Mouse (Mus musculus) spleen, postnatal 36 days (tissue): ENCODE measurements around the gene Bckdk.
"Not testable (repeated sequence)": the region's sequence is repeated elsewhere in the genome, so short reads cannot be mapped to it uniquely, and the experiment has no call there.

Source experiments
- DNase-seq, 2 experiments: peaks; one replicate each; pipeline ENCODE4 v3.0.0; 2022; ENCODE audit warnings: low spot score in 2 of 2, mixed read lengths in 1 of 2

Bckdk gene

DNA sequence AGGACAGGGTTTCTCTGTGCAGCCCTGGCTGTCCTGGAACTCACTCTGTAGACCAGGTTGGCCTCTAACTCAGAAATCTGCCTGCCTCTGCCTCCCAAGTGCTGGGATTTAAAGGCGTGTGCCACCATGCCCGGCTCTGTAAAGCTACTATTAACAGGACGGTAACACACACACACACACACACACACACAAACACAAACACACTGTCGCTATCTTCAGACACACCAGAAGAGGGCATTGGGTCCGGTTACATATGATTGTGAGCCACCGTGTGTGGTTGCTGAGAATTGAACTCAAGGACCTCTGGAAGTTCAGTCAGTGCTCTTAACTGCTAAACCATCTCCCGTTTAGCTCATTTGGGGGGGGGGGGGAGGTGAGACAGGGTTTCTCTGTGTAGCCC is 8.0 kb upstream of the Bckdk start:
- not testable (repeated sequence) for DNase-seq

DNA sequence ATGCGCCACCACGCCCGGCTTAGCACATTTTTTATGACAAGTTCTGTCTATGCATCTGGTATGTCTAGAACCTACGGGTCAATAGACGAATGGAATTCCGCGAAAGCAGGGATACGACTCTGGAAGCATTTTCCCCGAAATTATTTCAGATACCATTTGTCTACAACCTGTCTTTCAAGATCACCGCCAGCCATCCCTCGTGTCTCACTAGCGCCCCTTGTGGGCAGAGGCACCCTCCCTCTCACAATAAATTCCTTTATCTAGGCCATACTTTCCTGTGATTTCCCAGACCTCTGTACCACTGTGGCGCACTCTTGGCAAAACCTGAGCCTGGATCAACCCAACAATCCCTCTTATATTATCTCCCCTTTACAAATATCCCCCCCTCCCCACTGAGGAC is 7.5 kb upstream of the Bckdk start:
- DNase-seq, result peak; percentile 47 to 71

DNA sequence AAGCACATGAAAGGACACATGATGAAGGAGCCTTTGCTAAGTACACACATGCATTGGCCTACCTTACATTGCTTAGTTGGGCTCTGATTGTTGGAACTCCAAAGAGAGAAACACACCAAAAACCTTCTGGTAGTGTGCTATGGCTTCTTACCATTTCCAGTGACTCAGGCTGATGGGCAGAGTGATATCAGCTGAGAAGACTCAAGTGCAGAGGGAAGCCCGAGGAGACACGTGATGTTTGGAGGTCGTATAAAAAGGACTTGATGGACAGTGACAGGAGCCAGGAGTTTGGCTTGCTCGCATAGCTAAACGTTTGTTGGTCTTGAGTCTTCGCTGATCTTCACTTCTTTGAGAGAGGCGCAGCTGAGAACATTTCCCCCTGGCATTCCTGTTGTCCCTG is 6.3 kb upstream of the Bckdk start:
- DNase-seq, result no peak

DNA sequence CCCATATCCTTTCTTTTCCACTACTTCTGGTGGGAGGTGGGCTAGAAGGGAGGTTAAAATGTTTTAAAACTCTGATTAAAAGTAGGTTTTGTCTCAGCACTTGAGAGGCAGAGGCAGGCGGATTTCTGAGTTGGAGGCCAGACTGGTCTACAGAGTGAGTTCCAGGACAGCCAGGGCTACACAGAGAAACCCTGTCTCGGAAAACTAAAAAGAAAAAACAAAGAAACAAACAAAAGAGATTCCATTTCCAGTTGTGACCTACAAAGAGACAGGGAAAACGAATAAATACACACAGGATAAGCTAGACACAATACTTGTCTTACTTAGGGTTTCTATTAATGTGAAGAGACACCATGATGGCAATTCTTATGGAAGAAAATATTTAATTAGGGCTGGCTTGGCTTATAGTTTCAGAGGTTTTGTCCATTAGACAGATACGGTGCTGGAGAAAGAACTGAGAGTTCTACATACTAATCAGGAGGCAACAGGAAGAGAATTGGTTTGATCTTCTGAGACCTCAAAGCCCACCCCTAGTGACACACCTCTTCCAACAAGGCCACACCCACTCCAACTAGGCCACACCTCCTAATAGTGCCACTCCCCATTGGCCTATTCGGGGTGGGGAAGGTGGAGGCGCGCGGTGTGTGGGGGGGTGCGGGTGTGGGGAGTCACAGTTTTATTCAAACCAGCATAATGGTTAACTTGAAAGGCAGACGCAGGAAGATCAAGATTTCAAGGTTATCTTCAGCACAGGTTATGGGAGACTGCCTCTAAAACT is 5.5 kb upstream of the Bckdk start:
- peak; percentile 30 to 32 for DNase-seq

DNA sequence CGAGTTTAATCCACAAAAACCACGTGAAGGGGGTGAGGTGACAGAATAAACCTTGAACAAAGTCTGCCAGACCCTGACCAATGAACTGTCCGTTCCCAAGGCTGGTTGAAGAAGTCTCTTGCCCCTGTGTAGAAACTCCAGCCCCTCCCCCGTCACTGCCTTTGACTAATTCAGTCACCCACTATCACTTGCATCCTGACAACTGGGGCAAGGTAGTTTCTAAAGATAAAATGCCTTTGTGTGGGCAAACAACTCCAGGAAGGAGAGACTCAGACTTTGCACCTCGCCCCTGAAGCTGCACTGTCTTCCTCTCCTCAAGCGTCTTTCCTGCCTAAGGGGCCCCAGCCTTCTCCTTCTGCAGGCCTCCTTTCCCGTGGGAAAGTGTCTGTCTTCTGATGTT is 3.9 kb upstream of the Bckdk start:
- DNase-seq, result no peak

DNA sequence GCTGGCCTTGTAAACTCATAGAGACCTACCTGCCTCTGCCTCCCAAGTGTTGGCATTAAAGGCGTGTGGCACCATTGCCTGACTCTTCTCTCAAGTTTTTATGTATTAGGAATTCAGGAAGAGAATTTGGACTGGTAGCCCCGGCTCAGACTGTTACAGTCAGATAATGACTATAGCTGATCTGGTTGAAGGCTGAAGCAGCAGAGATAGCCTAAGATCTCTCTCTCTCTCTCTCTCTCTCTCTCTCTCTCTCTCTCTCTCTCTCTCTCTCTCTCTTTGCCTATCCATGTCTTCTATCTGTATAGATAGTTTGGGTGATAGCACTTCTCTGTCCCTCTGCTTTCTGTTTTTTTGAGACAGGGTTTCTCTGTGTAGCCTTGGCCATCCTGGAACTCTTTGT is 2.1 kb upstream of the Bckdk start:
- no peak for DNase-seq

DNA sequence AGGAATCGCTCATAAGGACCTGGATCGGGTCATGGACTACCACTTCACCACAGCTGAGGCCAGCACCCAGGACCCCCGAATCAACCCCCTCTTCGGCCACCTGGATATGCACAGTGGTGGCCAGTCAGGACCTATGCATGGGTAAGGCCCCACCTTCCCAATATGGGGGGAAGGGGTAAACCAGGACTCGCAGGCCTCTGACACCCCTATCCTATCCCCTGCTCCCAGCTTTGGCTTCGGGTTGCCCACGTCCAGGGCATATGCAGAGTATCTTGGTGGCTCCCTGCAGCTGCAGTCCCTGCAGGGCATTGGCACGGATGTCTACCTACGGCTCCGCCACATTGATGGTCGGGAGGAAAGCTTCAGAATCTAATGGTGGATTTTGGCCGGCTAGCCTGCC is 4.1 kb downstream of the Bckdk start:
- DNase-seq, result no peak

DNA sequence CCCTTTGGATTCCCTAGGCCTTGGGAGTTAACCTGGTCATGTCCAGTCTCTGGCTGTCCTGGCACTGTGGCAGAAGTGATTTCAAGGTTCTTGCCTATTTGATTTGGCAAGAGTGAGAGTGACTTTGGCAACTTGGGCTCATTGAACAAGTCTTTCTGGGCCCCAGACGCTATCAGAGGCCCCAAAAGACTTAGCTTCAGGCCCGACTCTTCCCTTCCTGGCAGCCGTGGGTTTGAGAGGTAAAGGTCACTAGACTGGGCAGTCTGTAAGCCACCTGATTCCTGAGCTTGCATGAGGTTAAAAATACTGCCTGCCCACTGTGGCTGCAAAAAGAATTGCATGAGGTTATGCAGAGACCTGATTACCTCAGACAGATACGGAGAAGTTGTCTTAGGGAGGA is 4.8 kb downstream of the Bckdk start:
- no peak for DNase-seq

DNA sequence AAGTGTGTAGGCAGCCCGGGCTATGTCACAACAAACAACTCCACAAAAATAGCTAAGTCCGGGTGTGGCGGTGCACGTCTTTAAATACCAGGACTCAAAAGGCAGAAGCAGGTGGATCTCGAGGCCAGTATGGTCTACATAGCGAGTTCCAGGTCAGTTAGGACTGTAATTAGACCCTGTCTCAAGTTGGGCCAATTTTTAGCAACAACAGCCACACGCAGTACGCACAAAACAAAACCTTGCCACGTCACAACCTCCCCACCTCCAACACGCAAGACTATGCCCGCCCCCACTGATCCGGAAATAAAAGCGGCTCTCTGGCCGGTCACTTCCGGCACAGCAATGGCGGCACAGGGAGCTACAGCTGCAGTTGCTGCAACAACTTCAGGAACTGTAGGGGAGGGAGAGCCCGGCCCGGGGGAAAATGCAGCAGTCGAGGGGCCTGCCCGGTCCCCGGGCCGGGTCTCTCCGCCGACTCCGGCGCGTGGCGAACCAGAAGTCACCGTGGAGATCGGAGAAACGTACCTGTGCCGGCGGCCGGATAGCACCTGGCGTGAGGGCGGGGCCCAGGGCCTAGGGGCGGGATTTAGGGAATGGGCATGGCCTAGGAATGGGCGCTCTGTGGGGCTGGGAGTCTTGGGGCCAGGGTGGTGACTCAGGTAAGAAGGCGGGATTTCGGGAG is 8.4 kb downstream of the Bckdk start, which contains the start of gene Kat8:
TSS of gene Kat8 (plus strand) at position 327 of the 682 bp plus-strand sequence.
- peak; percentile 82 to 85 for DNase-seq

DNA sequence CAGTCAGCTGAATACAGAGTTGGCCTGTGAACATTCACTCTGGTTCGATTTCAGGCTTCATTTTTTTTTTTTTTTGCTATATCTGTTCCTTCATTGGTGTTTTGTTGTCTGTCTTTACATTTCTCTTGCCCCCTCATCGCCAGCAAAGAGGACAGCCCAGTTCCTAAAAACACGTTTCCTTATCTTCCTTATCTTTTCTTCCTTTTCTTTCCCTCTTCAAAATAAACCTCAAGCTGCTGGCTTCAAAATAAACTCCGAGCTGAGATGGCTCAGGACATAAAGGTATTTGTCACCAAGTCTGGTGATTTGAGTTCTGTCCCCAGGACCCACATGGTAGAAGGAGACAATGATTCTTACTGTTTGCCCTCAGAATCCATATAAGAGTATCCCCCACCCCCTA is 9.1 kb downstream of the Bckdk start:
- DNase-seq, result no peak

DNA sequence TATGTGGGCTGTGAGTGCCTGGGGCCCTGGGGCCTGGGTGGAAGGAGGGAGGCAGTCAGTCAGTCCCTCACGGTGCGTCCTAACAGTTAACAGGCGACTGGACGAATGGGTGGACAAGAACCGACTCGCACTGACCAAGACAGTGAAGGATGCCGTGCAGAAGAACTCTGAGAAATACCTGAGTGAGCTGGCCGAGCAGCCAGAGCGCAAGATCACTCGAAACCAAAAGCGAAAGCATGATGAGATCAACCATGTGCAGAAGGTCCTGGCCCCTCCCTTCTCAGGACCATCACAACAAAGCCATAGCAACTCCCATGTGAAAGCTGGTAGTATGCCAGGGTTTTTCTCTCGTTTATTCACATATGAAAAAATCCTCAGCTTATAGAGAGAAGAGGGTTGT is 11.4 kb downstream of the Bckdk start:
- no peak for DNase-seq

DNA sequence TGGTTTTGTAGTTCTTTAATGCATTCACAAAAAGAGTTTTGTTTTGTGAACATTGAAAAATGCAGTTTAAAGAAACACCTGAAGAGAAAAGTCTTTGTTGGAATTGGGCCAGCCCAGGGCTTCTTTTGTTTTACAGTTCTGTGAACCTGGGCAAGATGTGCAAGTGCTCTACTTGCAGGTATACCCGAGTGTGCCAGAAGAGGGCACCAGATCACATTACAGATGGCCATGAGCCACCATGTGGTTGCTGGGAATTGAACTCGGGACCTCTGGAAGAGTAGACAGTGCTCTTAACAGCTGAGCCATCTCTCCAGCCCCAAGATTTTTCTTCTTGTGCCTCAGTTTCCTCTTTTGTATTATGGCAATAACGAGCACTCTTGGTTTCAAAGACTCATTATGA is 14.3 kb downstream of the Bckdk start:
- DNase-seq, result peak; percentile 52 to 59

DNA sequence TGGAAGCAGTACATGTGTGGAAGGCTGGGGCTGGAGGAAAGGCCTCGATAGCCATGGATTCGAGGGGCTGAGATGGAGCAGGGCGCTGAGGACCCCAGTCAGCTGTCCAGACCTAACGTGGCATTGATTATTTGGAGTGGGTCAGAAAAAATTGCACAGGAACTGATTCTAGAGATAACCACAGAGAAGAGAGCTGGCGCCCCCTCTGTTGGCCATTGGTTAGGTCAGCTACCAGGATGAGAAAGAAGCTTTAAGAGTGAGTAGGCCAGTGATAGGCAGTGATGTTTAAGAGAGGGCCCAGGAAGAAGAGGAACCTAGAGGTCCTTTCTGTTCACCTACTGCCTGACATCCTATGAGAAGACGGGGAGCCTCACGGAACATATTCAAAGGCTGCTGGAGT is 15.4 kb downstream of the Bckdk start:
- no peak for DNase-seq

DNA sequence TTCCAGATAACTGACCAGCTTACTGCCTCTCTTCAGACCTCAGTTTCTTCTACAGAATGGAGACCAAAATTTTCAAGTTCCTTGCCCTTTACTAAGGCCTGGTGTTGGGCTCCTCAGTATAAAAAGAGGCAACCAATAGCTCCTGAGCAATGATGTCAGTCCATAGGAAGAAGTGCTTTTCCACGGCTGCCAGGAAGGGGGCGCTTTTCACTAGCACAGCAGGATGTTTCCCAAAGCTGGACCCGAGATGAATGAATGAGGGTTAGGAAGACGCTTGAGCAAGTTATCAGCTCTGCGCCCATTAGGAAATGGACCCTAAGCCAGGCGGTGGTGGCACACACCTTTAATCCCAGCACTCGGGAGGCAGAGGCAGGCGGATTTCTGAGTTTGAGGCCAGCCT is 17.6 kb downstream of the Bckdk start:
- DNase-seq, result peak in 1 of 2 experiments; percentile 33

DNA sequence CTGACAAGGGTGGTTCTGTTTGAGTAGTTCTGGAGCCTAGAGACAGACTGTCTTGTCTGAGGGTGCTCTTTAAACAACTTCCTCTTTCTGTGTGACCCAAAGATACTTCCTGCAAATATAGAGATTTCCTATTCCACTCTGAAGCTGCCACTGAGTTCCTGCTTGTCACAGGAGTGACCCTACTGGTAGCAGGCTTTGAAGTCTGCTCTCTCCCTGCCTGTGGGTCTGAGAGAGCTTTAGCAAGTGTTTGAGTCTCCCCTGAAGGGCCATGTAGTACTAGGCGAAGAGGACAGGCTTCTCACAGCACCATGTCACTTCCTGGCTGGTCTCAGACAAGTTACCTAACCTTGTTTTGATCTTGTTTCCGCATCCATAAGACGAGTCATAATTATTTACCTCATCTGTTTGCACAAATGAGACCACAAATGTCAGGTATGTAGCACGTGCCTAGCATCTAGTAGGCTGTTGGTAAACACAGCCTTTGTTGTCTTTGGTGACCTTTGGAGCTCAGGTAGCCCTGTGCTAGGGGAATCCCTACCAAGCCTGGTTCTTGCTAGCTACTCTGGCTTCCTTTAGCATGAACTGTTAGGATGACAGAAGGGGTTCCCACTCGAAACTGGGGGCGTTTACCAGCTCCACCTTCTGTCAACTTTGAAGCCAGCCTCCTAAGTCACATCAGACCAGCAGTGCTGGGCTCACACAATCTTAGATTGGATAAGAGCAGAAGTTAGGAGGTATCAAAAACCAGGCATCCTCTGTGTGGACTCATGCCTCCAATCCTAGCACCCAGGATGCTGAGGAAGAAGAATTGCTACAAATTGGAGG is 18.8 kb downstream of the Bckdk start:
- DNase-seq, result peak; percentile 51 to 61

DNA sequence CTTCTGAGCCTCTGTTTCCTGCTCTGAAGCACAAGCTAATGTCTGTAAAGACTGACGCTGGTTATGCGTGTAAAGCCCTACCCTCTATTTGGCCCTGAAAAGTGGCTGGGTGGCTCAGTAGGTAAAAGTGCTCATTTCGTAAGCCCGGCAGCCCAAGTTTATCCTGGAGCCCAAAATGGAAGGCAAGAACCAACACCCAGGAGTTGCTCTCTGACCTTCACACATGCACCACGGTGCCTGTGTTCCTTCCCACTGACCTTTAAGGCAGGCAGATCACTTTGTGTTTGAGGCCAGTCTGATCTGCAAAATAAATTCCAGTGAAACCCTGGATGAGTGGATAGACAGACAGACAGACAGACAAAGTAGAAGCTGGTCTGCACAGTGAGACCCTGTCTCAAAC is 19.8 kb downstream of the Bckdk start:
- no peak for DNase-seq

DNA sequence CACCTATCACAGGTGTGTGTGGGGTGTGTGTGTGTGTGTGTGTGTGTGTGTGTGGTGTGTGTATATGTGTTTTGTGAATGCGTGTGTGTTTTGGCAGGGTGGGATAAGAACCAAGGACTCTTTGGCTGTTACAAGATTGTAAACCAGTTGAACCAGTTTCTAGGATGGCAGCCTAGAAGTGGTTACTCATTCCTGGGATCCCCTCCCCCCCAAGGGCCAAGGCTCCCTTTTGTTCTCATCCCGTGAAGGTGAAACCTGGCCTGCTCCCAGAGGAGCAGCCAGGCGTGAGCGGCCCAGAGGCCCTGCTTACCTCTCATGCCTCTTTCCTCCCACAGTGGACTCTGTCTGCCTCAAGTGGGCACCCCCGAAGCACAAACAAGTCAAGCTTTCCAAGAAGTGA is 21.4 kb downstream of the Bckdk start:
- no peak for DNase-seq

DNA sequence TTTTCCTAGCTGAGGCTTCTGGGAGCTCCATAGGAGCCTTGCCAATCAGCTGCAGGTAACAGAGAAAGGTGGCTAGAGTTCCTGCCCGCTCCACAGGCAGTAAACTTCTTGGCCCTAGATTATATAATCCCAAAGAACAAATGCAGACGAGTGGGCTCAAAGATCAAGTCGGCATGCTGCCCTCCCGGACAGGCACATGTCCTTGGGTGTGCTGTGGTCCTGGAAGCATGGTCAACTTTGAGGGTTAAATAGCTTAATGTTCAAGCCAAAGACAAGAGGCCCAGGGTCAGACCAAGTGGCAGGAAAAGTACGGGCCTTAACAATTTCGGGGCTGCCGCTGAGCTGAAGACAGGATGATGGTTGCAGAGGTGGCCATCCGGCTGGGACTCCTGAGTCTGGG is 22.2 kb downstream of the Bckdk start:
- no peak for DNase-seq

DNA sequence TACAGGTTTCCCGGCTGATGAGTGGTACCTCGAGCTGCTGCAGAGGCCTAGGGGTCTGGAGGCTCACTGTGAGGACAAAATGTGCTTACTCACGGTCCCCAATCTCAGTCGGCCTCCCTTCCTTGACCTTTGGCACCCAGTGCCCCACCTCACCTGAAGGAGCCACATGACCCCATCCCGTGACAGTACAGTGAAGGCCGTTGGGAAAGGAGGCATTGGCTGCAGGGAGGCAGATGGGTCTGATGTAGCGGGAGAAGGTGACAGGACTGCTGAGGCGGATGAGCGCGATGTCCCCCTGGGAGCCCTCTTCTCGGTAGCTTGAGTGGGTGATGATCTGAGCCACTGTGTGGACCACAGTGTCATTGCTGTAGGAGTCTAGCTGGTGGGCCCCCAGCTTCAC is 23.0 kb downstream of the Bckdk start:
- no peak for DNase-seq

DNA sequence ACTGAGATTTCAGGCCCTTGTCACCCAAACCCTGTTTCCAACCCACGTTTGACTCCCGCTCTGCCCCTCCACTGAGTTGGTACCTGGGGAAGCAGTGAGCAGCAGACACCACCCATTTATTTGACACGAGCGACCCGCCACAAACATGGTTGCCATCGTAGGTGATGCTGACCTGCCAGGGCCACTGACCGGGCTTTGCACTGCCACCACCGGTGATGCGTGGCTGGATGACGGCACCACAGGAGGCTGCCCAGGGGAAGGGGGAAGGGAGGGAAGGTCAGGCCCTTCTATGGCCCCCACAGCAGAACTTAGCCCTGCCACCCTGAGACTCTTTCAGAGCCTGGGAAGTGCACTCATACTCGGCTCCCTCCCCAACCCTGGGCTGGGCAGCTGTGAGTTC is 23.8 kb downstream of the Bckdk start:
- DNase-seq, result no peak

DNA sequence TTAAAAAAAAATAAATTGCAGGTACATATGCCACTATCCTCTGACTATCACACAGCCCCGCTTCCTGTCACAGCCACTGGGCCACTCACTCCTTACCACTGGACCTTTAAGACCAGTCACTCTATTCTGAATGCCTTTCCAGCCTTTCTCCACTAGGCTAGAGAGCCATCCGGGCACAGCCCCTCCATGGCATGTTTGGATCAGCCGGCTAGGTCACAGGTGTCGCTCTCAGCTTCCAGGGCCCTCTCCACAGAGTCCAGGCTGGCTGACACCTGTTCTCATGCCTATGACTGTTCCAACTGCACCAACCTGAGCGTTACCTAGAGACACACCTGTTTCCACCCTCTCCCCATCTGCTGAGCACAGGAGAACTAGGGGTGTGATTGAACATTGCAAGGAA is 24.7 kb downstream of the Bckdk start:
- DNase-seq, result no peak

DNA sequence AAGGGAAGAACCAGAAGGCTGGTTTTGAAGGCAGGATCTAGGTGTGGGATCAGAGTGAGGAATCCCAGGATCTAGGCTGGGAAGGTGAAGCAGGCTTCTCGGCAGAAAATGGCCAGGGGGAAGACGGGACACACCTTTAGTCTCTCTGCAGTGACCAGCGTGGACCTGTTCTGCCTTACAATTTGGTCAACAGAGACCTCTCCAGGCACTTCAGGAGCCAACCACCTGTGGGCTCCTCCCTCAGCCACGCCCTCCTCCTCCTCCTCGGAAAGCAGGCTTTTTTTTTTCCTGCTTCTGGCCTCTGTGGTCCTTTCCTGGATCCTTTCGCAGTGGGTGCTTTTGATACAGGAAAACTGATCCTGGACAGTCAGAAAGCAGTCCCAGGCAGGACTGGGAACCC is 26.0 kb downstream of the Bckdk start, which contains the start of gene Prss8:
TSS of gene Prss8 (minus strand) at position 182 of the 400 bp plus-strand sequence.
- no peak for DNase-seq
